Mouse (Mus musculus): Measurements from ENCODE around the gene Rasgrp1.

Rasgrp1 gene

DNA sequence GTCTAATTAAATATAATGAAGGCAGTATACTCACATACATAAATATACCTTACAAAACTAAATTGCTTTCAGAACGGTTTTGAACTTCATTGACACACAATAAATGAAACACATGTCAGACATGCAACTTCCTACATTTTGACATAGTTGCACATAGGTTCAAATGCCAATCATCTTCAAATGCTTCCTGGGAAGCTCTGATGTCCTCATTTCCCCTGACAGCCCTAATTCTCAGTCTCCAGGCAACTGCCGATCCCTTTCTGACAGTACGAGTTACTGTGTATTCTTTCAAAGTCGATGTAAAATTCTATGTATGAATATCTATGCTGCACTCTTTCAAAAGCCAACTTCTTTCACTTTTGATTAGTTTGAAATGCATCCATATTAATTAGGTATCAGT lies 100.8 kb downstream of the Rasgrp1 start:
- whole genome bisulfite sequencing = 60% methylated on average over 4 of the region's 4 CpGs

DNA sequence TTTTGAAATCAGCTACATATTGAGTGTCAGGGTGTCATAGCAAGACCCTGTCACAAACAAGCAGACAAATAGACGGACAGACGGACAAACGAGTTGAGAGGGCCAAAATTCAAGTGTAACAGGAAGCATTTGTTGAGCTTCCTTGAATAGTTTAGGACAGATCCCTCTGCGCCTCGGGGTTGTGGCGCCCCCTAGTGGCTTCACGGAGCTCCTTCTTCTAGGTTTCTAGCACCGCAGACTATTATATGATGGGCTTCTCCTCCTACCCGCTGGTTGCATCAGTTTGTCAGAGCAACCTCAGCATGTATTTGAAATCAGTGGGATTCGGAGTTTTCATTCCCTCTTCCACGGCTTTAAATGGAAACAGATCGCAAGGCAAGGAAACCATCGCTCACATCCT lies 111.5 kb downstream of the Rasgrp1 start:
- WGBS = 2% methylated on average over 13 of the region's 13 CpGs

GRCm38 (mm10) chr2:117230261-117230660 lies 112.5 kb downstream of the Rasgrp1 start:
- 46% methylated on average over 7 of the region's 7 CpGs for WGBS
